Mouse (Mus musculus) embryonic facial prominence, embryonic 12.5 days (tissue): ENCODE results near the gene Klhdc8b. TPM values are rescaled to one million over a fixed set of nuclear protein-coding genes. Genes with fewer than 3 reads are reported as not detected.

Experiments
- ATAC-seq: fragments of 200-750 bp; cut with Nextera tagmentation; 2 replicates; pipeline ENCODE4 v1.8.0; 2017; ENCODE audit not compliant: insufficient number of reproducible peaks, insufficient read depth, low FRiP score, low TSS enrichment
- H3K27ac ChIP-seq: fragments of 300-500 bp; sonication (generic); 2 replicates; pipeline ENCODE4 v1.5.1; 2016; ENCODE audit warnings: mild to moderate bottlenecking
- H3K27me3 ChIP-seq: fragments of 300-500 bp; sonication (generic); 2 replicates; pipeline ENCODE4 v1.6.1; 2016; ENCODE audit warnings: mild to moderate bottlenecking, moderate library complexity
- H3K36me3 ChIP-seq: fragments of 300-500 bp; sonication (generic); 2 replicates; pipeline ENCODE4 v1.6.1; 2016; ENCODE audit warnings: mild to moderate bottlenecking
- H3K4me1 ChIP-seq: fragments of 300-500 bp; sonication (generic); 2 replicates; pipeline ENCODE4 v1.6.1; 2016
- H3K4me2 ChIP-seq: fragments of 300-500 bp; sonication (generic); replicated peaks from 2 replicates; pipeline ENCODE4 v1.6.1; 2016; ENCODE audit warnings: mild to moderate bottlenecking, moderate library complexity
- H3K4me3 ChIP-seq: fragments of 300-500 bp; sonication (generic); 2 replicates; pipeline ENCODE4 v1.5.1; 2016; ENCODE audit warnings: mild to moderate bottlenecking
- H3K9ac ChIP-seq: fragments of 300-500 bp; sonication (generic); 2 replicates; pipeline ENCODE4 v1.6.1; 2016; ENCODE audit warnings: mild to moderate bottlenecking, moderate library complexity
- H3K9me3 ChIP-seq: fragments of 300-500 bp; sonication (generic); 2 replicates; pipeline ENCODE4 v1.6.1; 2016; ENCODE audit warnings: mild to moderate bottlenecking, moderate library complexity
- WGBS: fragments of 180-500 bp; shearing (Covaris S2); methylation state at CpG from one replicate; pipeline ENCODE4 v1.1.7; 2016; 5-methylcytosine and 5-hydroxymethylcytosine counted together
- polyA plus RNA-seq: library from polyadenylated mRNA; unstranded; fragments of >200 nt; fragmentation: Nextera tagmentation; extraction: Ambion mirVana; gene quantifications from 2 replicates; pipeline ENCODE4 v1.2.1, GENCODE M21; 2016

Gene Klhdc8b
- polyA plus RNA-seq, 1 experiment from 2014 or later: 44.5 TPM

- no peak overlapping the region for H3K4me3 ChIP-seq
- H3K4me1 ChIP-seq: no peaks in the 10 kb centered on the region
- no peak overlapping the region for H3K9ac ChIP-seq
- H3K4me2 ChIP-seq: no peak overlapping the region
- 66% methylated on average over 7 of the region's 7 CpGs for WGBS
- no peak for ATAC-seq
- H3K27me3 ChIP-seq: no peaks in the 10 kb centered on the region
- H3K36me3 ChIP-seq: no peaks in the 10 kb centered on the region
- H3K9me3 ChIP-seq: no peaks in the 10 kb centered on the region
- no peak overlapping the region for H3K27ac ChIP-seq
These were observed 60.0 kb downstream of the Klhdc8b start for GRCm38 (mm10) chr9:108401186-108401960.

- peaks cover 12% of the 10 kb centered on the region for H3K36me3 ChIP-seq
- H3K27me3 ChIP-seq: no peaks in the 10 kb centered on the region
- no peaks in the 10 kb centered on the region for H3K9me3 ChIP-seq
- no peak for ATAC-seq
- no peak overlapping the region for H3K4me2 ChIP-seq
- H3K9ac ChIP-seq: no peak overlapping the region
- H3K4me3 ChIP-seq: no peak overlapping the region
- H3K27ac ChIP-seq: no peak overlapping the region
- H3K4me1 ChIP-seq: no peaks in the 10 kb centered on the region
- 94% methylated on average over 3 of the region's 3 CpGs for WGBS
These were observed 63.1 kb downstream of the Klhdc8b start for GRCm38 (mm10) chr9:108398324-108398723.

Other genes with a start within 250 kb of the Klhdc8b start
- gene Dag1, start 197.6 kb downstream of the Klhdc8b start, polyA plus RNA-seq: 52.4 and 53.7 TPM in 2 replicates
- gene Nicn1, start 171.2 kb downstream of the Klhdc8b start, polyA plus RNA-seq: 53.0 and 54.9 TPM in 2 replicates
- gene Amt, start 164.7 kb downstream of the Klhdc8b start, polyA plus RNA-seq: 17.4 and 17.5 TPM in 2 replicates
- 380 and 391 TPM in 2 replicates for gene Rhoa, start 155.5 kb downstream of the Klhdc8b start, polyA plus RNA-seq
- gene Tcta, start 155.4 kb downstream of the Klhdc8b start, polyA plus RNA-seq: 28.1 and 28.7 TPM in 2 replicates
- gene Gpx1, start 122.7 kb downstream of the Klhdc8b start, polyA plus RNA-seq: 798 and 814 TPM in 2 replicates
- 122 and 124 TPM in 2 replicates for gene Usp4, start 113.7 kb downstream of the Klhdc8b start, polyA plus RNA-seq
- gene 1700102P08Rik, start 68.8 kb downstream of the Klhdc8b start, polyA plus RNA-seq: 0.27 and 0.97 TPM in 2 replicates
- 1.4 and 2.0 TPM in 2 replicates for gene Ccdc36, start 33.1 kb downstream of the Klhdc8b start, polyA plus RNA-seq
- gene BC048562, start 25.1 kb downstream of the Klhdc8b start, polyA plus RNA-seq: not detected in 2 replicates
- 53.1 and 58.3 TPM in 2 replicates for gene Ccdc71, start 1.1 kb downstream of the Klhdc8b start, polyA plus RNA-seq
- gene Lamb2, start 18.2 kb upstream of the Klhdc8b start, polyA plus RNA-seq: 51.3 and 58.5 TPM in 2 replicates
- gene Usp19, start 29.0 kb upstream of the Klhdc8b start, polyA plus RNA-seq: 99.0 and 102 TPM in 2 replicates
- gene Qars, start 46.1 kb upstream of the Klhdc8b start, polyA plus RNA-seq: 110 and 115 TPM in 2 replicates
- gene Qrich1, start 55.2 kb upstream of the Klhdc8b start, polyA plus RNA-seq: 160 TPM in 2 replicates
- gene Impdh2, start 98.7 kb upstream of the Klhdc8b start, polyA plus RNA-seq: 207 and 209 TPM in 2 replicates
- gene Ndufaf3, start 105.9 kb upstream of the Klhdc8b start, polyA plus RNA-seq: 49.9 and 59.2 TPM in 2 replicates
- 199 and 207 TPM in 2 replicates for gene Dalrd3, start 108.3 kb upstream of the Klhdc8b start, polyA plus RNA-seq
- 215 and 220 TPM in 2 replicates for gene Wdr6, start 117.2 kb upstream of the Klhdc8b start, polyA plus RNA-seq
- gene P4htm, start 136.1 kb upstream of the Klhdc8b start, polyA plus RNA-seq: 10.4 and 11.6 TPM in 2 replicates
- 58.1 and 60.1 TPM in 2 replicates for gene Arih2, start 187.8 kb upstream of the Klhdc8b start, polyA plus RNA-seq
- gene Slc25a20, start 200.5 kb upstream of the Klhdc8b start, polyA plus RNA-seq: 43.1 and 45.7 TPM in 2 replicates
- gene Prkar2a, start 227.7 kb upstream of the Klhdc8b start, polyA plus RNA-seq: 39.4 and 40.0 TPM in 2 replicates